In genomic region chr13:44501777-44502321, GRCm38 (mm10) we compare ENCODE assay signal across 8 mouse cellular contexts.
DNase-seq lines count a peak whose midpoint lies in the region; ATAC-seq lines count a peak whose summit lies in the region.

No protein-coding gene starts in this region.

- ATAC-seq in hematopoietic stem cell, adult 5-6 weeks (replicated peaks in 1 of 2; ENCODE audit: insufficient read depth in 1 of 2, low FRiP score in 2 of 2, low TSS enrichment in 1 of 2, low read depth in 1 of 2, poor library complexity in 2 of 2, severe bottlenecking in 2 of 2): peak; percentile 86 to 95

- H3K9me3 ChIP-seq in megakaryocyte, embryonic 14.5 days: no peaks in the 10 kb centered on the region

- peaks cover 9% of the 10 kb centered on the region for H3K36me3 ChIP-seq in megakaryocyte, embryonic 14.5 days (replicated peaks; ENCODE audit: low read length)

- H3K4me1 ChIP-seq in megakaryocyte, embryonic 14.5 days: peaks cover 97% of the 10 kb centered on the region

- H3K27me3 ChIP-seq in megakaryocyte, embryonic 14.5 days (replicated peaks): no peaks in the 10 kb centered on the region

- peak; percentile 33 for DNase-seq in kidney, postnatal 14 days
- no peak for DNase-seq in kidney, adult 9 months
- peak; percentile 31 for DNase-seq in embryo, embryonic 10.5 days (ENCODE audit: low spot score)
- no peak for DNase-seq in frontal cortex, postnatal 25 days (ENCODE audit: low spot score in 2 of 2)
- DNase-seq in spleen, adult 18-20 months: no peak
- DNase-seq in testis, postnatal 10 days (ENCODE audit: low spot score): no peak

- H3K4me3 ChIP-seq in megakaryocyte, embryonic 14.5 days (replicated peaks): peak overlapping the region; percentile 84

Comparison
In these comparisons a context has a peak if more than half of its experiments do, and no peak if none do; other contexts are left out.
1. DNase-seq: peak in kidney, postnatal 14 days (single experiment) and embryo, embryonic 10.5 days (single experiment); none in kidney, adult 9 months (single experiment), frontal cortex, postnatal 25 days (0 of 2), spleen, adult 18-20 months (0 of 2) and testis, postnatal 10 days (single experiment).